Mouse (Mus musculus): ENCODE measurements around the gene Ppm1f.
A peak's percentile ranks its signal among the peaks of the same experiment; 100 is the strongest.
"Not testable (repeated sequence)": the region's sequence is repeated elsewhere in the genome, so short reads cannot be mapped to it uniquely, and the experiment has no call there.

Ppm1f gene

GRCm38 (mm10) chr16:16911641-16912597, 15.7 kb downstream of the Ppm1f start:
- DNase-seq (ENCODE audit: low read depth, low spot score): peak; percentile 92

GRCm38 (mm10) chr16:16913440-16913839, 17.2 kb downstream of the Ppm1f start:
- DNase-seq (ENCODE audit: low read depth, low spot score): no peak

GRCm38 (mm10) chr16:16918441-16919117, 22.3 kb downstream of the Ppm1f start:
- DNase-seq (ENCODE audit: low read depth, low spot score): no peak

GRCm38 (mm10) chr16:16921021-16921435, 24.8 kb downstream of the Ppm1f start:
- peak; percentile 81 for DNase-seq (ENCODE audit: low read depth, low spot score)

- no peak for DNase-seq (ENCODE audit: low read depth, low spot score)
Measured at GRCm38 (mm10) chr16:16924481-16924880, 28.2 kb downstream of the Ppm1f start.

- no peak for DNase-seq (ENCODE audit: low read depth, low spot score)
Measured at GRCm38 (mm10) chr16:16926536-16926935, 30.3 kb downstream of the Ppm1f start.

GRCm38 (mm10) chr16:16928908-16929307, 32.6 kb downstream of the Ppm1f start:
- not testable (repeated sequence) for DNase-seq (ENCODE audit: low read depth, low spot score)

- no peak for DNase-seq (ENCODE audit: low read depth, low spot score)
Measured at GRCm38 (mm10) chr16:16930326-16930725, 34.1 kb downstream of the Ppm1f start.

- DNase-seq (ENCODE audit: low read depth, low spot score): peak; percentile 69
Measured at GRCm38 (mm10) chr16:16930810-16931296, 34.6 kb downstream of the Ppm1f start.

GRCm38 (mm10) chr16:16939543-16939942, 43.3 kb downstream of the Ppm1f start:
- DNase-seq (ENCODE audit: low read depth, low spot score): no peak

- no peak for DNase-seq (ENCODE audit: low read depth, low spot score)
Measured at GRCm38 (mm10) chr16:16941078-16941477, 44.8 kb downstream of the Ppm1f start.

GRCm38 (mm10) chr16:16958575-16958974, 62.3 kb downstream of the Ppm1f start:
- DNase-seq (ENCODE audit: low read depth, low spot score): no peak

GRCm38 (mm10) chr16:16959907-16960306, 63.6 kb downstream of the Ppm1f start:
- DNase-seq (ENCODE audit: low read depth, low spot score): no peak

GRCm38 (mm10) chr16:16965149-16965548, 68.9 kb downstream of the Ppm1f start:
- no peak for DNase-seq (ENCODE audit: low read depth, low spot score)

- DNase-seq (ENCODE audit: low read depth, low spot score): no peak
Measured at GRCm38 (mm10) chr16:16966290-16966689, 70.0 kb downstream of the Ppm1f start.
